Mouse (Mus musculus): ENCODE data around the gene Dmpk. TPM values are rescaled to one million over a fixed set of nuclear protein-coding genes. Genes with fewer than 3 reads are reported as not detected.

Gene Dmpk
- polyA plus RNA-seq (2015; fragmentation: Nextera tagmentation; extraction: Ambion mirVana): 19.3 and 20.0 TPM in 2 replicates

GRCm38 (mm10) chr7:19083701-19084100 lies at the start of gene Dmpk:
Gene Dmpk (plus strand): TSS chr7:19083849.
- peak within 1 kb of the TSS; percentile 46 for H3K4me3 ChIP-seq
- no peaks in the 10 kb centered on the region for H3K9me3 ChIP-seq
- H3K4me2 ChIP-seq: peak within 1 kb of the TSS; percentile 65
- peaks cover 63% of the 10 kb centered on the region for H3K36me3 ChIP-seq
- peaks cover 60% of the 10 kb centered on the region for H3K4me1 ChIP-seq
- peak within 1 kb of the TSS; percentile 84 for H3K27ac ChIP-seq (replicated peaks)
- H3K9ac ChIP-seq: peak within 1 kb of the TSS; percentile 80
- WGBS: 29% methylated on average over 10 of the region's 10 CpGs
- no peaks in the 10 kb centered on the region for H3K27me3 ChIP-seq (replicated peaks)
- no peak for ATAC-seq (ENCODE audit: extremely low read depth, insufficient number of reproducible peaks, low FRiP score, low TSS enrichment)

- H3K9ac ChIP-seq: no peak overlapping the region
- no peaks in the 10 kb centered on the region for H3K27me3 ChIP-seq (replicated peaks)
- H3K36me3 ChIP-seq: peaks cover 100% of the 10 kb centered on the region
- H3K9me3 ChIP-seq: no peaks in the 10 kb centered on the region
- ATAC-seq (ENCODE audit: extremely low read depth, insufficient number of reproducible peaks, low FRiP score, low TSS enrichment): no peak
- 96% methylated on average over 6 of the region's 6 CpGs for WGBS
- H3K4me2 ChIP-seq: no peak overlapping the region
- no peak overlapping the region for H3K27ac ChIP-seq (replicated peaks)
- no peaks in the 10 kb centered on the region for H3K4me1 ChIP-seq
- H3K4me3 ChIP-seq: no peak overlapping the region
Measured at GRCm38 (mm10) chr7:19044616-19045015, 39.0 kb upstream of the Dmpk start.

GRCm38 (mm10) chr7:19046286-19047069 lies 37.2 kb upstream of the Dmpk start:
- no peaks in the 10 kb centered on the region for H3K4me1 ChIP-seq
- H3K9ac ChIP-seq: no peak overlapping the region
- no peak overlapping the region for H3K4me2 ChIP-seq
- H3K36me3 ChIP-seq: peaks cover 100% of the 10 kb centered on the region
- H3K27me3 ChIP-seq (replicated peaks): no peaks in the 10 kb centered on the region
- WGBS: 86% methylated on average over 11 of the region's 11 CpGs
- ATAC-seq (ENCODE audit: extremely low read depth, insufficient number of reproducible peaks, low FRiP score, low TSS enrichment): no peak
- no peaks in the 10 kb centered on the region for H3K9me3 ChIP-seq
- no peak overlapping the region for H3K4me3 ChIP-seq
- no peak overlapping the region for H3K27ac ChIP-seq (replicated peaks)

- no peak overlapping the region for H3K9ac ChIP-seq
- ATAC-seq (ENCODE audit: extremely low read depth, insufficient number of reproducible peaks, low FRiP score, low TSS enrichment): no peak
- no peak overlapping the region for H3K4me2 ChIP-seq
- WGBS: 87% methylated on average over 14 of the region's 14 CpGs
- no peak overlapping the region for H3K27ac ChIP-seq (replicated peaks)
- no peak overlapping the region for H3K4me3 ChIP-seq
- no peaks in the 10 kb centered on the region for H3K9me3 ChIP-seq
- no peaks in the 10 kb centered on the region for H3K4me1 ChIP-seq
- no peaks in the 10 kb centered on the region for H3K27me3 ChIP-seq (replicated peaks)
- H3K36me3 ChIP-seq: peaks cover 95% of the 10 kb centered on the region
Measured at GRCm38 (mm10) chr7:19048006-19048527, 35.6 kb upstream of the Dmpk start.

DNA sequence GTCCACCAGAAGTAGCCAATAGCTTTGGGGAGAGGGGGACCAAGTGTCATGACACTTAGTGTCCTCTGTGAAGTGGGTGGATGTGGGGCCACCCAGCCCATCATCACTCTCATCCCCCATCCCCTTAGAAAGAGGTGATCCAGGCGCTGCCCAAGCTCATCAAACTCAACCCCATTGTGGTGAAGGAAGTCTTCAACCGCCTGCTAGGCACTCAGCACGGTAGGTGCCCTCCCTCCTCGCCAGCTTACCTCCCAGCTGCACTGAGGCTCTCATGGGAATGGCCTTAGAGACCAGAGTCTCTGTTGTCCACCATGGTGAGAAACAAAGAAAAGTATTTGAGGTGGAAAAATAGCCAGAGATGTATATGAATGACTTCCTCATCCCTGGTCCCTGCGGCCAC lies 34.4 kb upstream of the Dmpk start:
- no peak for ATAC-seq (ENCODE audit: extremely low read depth, insufficient number of reproducible peaks, low FRiP score, low TSS enrichment)
- H3K9me3 ChIP-seq: no peaks in the 10 kb centered on the region
- H3K4me2 ChIP-seq: no peak overlapping the region
- H3K27me3 ChIP-seq (replicated peaks): no peaks in the 10 kb centered on the region
- no peak overlapping the region for H3K4me3 ChIP-seq
- H3K36me3 ChIP-seq: peaks cover 91% of the 10 kb centered on the region
- H3K27ac ChIP-seq (replicated peaks): no peak overlapping the region
- peaks cover 6% of the 10 kb centered on the region; the same call in 1 of the 2 replicates for H3K4me1 ChIP-seq
- H3K9ac ChIP-seq: no peak overlapping the region
- WGBS: 86% methylated on average over 5 of the region's 5 CpGs

DNA sequence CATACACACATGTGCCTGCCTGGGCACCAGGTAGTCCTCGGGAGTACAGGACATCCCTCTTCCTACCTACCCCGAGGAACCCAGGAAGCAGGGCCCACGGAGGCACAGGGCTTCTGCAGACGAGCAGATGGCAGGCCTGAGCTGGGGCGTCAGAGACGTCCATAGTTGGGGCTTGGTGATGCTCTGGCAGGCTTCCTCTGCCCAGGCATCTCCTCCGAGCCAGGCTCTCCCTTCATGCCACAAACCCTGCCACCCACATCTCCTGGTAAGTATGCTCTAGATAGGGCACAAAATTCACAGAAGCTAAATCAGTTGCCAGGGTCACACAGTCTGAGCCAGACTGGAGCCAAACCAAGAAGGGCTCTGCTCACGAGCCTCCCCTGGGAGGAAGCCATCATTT lies 33.5 kb upstream of the Dmpk start:
- Histone ChIP-seq H3K4me3 (no peak overlapping the region), H3K27me3 (replicated peaks) (no peaks in the 10 kb centered on the region), H3K4me2 (no peak overlapping the region), H3K9me3 (no peaks in the 10 kb centered on the region), H3K9ac (no peak overlapping the region), H3K27ac (replicated peaks) (no peak overlapping the region), H3K36me3 (peaks cover 84% of the 10 kb centered on the region), H3K4me1 (peaks cover 12% of the 10 kb centered on the region)
- no peak for ATAC-seq (ENCODE audit: extremely low read depth, insufficient number of reproducible peaks, low FRiP score, low TSS enrichment)
- 80% methylated on average over 8 of the region's 8 CpGs for WGBS

- Histone ChIP-seq H3K27ac (replicated peaks) (no peak overlapping the region), H3K27me3 (replicated peaks) (no peaks in the 10 kb centered on the region), H3K9me3 (no peaks in the 10 kb centered on the region), H3K4me2 (no peak overlapping the region), H3K36me3 (peaks cover 75% of the 10 kb centered on the region), H3K4me3 (no peak overlapping the region), H3K9ac (no peak overlapping the region), H3K4me1 (peaks cover 12% of the 10 kb centered on the region)
- 51% methylated on average over 4 of the region's 4 CpGs for WGBS
- no peak for ATAC-seq (ENCODE audit: extremely low read depth, insufficient number of reproducible peaks, low FRiP score, low TSS enrichment)
Measured at GRCm38 (mm10) chr7:19051161-19051560, 32.5 kb upstream of the Dmpk start.

GRCm38 (mm10) chr7:19052345-19053135 lies 31.1 kb upstream of the Dmpk start:
- Histone ChIP-seq H3K27me3 (replicated peaks) (no peaks in the 10 kb centered on the region), H3K4me2 (no peak overlapping the region), H3K9ac (no peak overlapping the region), H3K4me3 (no peak overlapping the region), H3K36me3 (peaks cover 65% of the 10 kb centered on the region), H3K9me3 (no peaks in the 10 kb centered on the region), H3K27ac (replicated peaks) (no peak overlapping the region), H3K4me1 (peaks cover 12% of the 10 kb centered on the region)
- 83% methylated on average over 15 of the region's 15 CpGs for WGBS
- ATAC-seq (ENCODE audit: extremely low read depth, insufficient number of reproducible peaks, low FRiP score, low TSS enrichment): no peak

DNA sequence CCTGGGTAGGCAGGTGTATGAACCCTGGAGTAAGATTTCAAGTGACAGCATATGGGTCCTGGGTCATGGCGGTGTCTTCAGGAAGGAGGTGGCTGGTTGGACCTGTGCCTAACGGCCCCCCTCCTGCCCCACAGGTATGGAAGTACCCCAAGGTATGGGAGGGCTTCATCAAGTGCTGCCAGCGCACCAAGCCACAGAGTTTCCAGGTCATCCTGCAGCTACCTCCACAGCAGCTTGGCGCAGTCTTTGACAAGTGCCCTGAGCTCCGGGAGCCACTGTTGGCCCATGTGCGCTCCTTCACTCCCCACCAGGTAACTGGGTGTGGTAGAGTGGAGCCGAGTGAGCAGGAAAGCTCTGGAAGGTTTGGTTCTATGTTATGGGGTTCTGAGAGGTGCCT lies 30.5 kb upstream of the Dmpk start:
- Histone ChIP-seq H3K9me3 (no peaks in the 10 kb centered on the region), H3K4me1 (peaks cover 12% of the 10 kb centered on the region), H3K9ac (no peak overlapping the region), H3K4me3 (no peak overlapping the region), H3K27me3 (replicated peaks) (no peaks in the 10 kb centered on the region), H3K27ac (replicated peaks) (no peak overlapping the region), H3K4me2 (no peak overlapping the region), H3K36me3 (peaks cover 59% of the 10 kb centered on the region)
- ATAC-seq (ENCODE audit: extremely low read depth, insufficient number of reproducible peaks, low FRiP score, low TSS enrichment): no peak
- WGBS: 84% methylated on average over 7 of the region's 7 CpGs

DNA sequence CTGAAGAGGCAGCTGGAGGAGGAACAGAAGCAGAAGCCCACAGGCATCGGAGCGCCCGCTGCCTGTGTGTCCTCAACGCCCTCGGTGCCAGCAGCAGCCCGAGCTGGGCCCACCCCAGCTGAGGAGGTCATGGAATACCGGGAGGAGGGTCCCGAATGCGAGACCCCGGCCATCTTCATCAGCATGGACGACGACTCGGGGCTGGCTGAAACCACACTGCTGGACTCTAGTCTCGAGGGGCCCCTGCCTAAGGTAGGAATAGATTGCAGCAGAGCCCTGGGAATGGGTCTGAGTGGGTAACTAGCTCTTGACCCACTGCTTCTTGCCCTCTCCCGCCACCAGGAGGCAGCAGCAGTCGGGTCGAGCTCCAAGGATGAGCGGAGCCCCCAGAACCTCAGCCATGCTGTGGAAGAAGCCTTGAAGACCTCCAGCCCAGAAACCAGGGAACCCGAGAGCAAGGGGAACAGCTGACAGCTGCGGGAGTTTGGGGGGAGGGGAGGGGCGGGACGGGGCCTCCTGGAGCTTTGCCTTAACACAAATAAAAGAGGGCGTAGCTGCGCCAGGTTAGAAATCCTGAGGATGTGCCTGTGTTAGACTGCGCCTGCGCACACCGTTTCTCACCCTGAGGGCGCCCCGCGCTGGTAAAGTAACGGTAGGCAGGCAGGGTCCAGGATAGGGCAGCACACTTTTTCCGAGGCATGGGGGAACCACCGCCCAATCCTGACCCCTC lies 29.4 kb upstream of the Dmpk start, which contains the start of gene Rsph6a:
Gene Rsph6a, plus strand, starts transcription at position 644 of the 730 bp plus-strand sequence.
- no peaks in the 10 kb centered on the region for H3K27me3 ChIP-seq (replicated peaks)
- H3K27ac ChIP-seq (replicated peaks): no peak within 1 kb of the TSS
- WGBS: 35% methylated on average over 32 of the region's 33 CpGs
- H3K9me3 ChIP-seq: no peaks in the 10 kb centered on the region
- peaks cover 12% of the 10 kb centered on the region for H3K4me1 ChIP-seq
- H3K36me3 ChIP-seq: peaks cover 48% of the 10 kb centered on the region
- peak within 1 kb of the TSS; percentile 19 for H3K4me3 ChIP-seq
- peak within 1 kb of the TSS; percentile 50 for H3K4me2 ChIP-seq
- ATAC-seq (ENCODE audit: extremely low read depth, insufficient number of reproducible peaks, low FRiP score, low TSS enrichment): no peak
- peak within 1 kb of the TSS; percentile 52; the same call in 1 of the 2 replicates for H3K9ac ChIP-seq

DNA sequence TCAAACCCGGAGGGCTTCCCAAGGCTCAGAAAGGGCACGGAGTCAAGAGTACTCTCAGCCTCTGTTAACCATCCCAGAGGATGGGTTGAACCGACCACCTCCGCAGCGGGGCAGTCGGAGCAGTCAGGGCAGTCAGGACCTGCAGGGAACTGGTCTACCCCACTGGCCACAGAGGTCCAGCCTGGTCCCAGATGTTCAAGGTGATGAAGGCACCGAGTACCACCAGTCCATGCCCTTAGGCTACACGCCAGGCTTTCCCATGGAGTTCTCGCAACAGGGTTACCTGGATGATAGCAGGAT lies 28.9 kb upstream of the Dmpk start:
- Histone ChIP-seq H3K9me3 (no peaks in the 10 kb centered on the region), H3K4me3 (peak overlapping the region; percentile 19), H3K27me3 (replicated peaks) (no peaks in the 10 kb centered on the region), H3K36me3 (peaks cover 43% of the 10 kb centered on the region), H3K9ac (peak overlapping the region; percentile 52; the same call in 1 of the 2 replicates), H3K4me1 (peaks cover 12% of the 10 kb centered on the region), H3K27ac (replicated peaks) (no peak overlapping the region), H3K4me2 (peak overlapping the region; percentile 50)
- ATAC-seq (ENCODE audit: extremely low read depth, insufficient number of reproducible peaks, low FRiP score, low TSS enrichment): no peak; the same call in 1 of the 2 replicates
- WGBS: 58% methylated on average over 9 of the region's 9 CpGs

Measured in heart, embryonic 13.5 days (tissue).